Mouse (Mus musculus) macrophage (primary cell): ENCODE results near the gene Csf2rb2. TPM values are rescaled to one million over a fixed set of nuclear protein-coding genes. Genes with fewer than 3 reads are reported as not detected.

Experiments used
- polyA plus RNA-seq: library from polyadenylated mRNA; stranded (reverse); fragments of 250-400 nt; gene quantifications from 3 replicates; pipeline ENCODE4 v1.2.4, GENCODE M21; 2018; ENCODE audit warnings: inconsistent platforms

Csf2rb2 gene
- polyA plus RNA-seq, 1 experiment from 2014 or later, result 225 TPM

Other genes starting within 250 kb of the Csf2rb2 start
- gene Cacng2, start 185.7 kb downstream of the Csf2rb2 start, polyA plus RNA-seq, result not detected in 3 replicates
- 12.6 to 19.9 TPM (median 13.4 TPM) in 3 replicates for gene Ift27, start 131.6 kb downstream of the Csf2rb2 start, polyA plus RNA-seq
- not detected in 3 replicates for gene Pvalb, start 99.3 kb downstream of the Csf2rb2 start, polyA plus RNA-seq
- 91.7 to 151 TPM (median 136 TPM) in 3 replicates for gene Ncf4, start 60.9 kb downstream of the Csf2rb2 start, polyA plus RNA-seq
- 65.3 to 406 TPM (median 143 TPM) in 3 replicates for gene Csf2rb, start 20.0 kb upstream of the Csf2rb2 start, polyA plus RNA-seq
- gene Tex33, start 90.2 kb upstream of the Csf2rb2 start, polyA plus RNA-seq, result not detected in 3 replicates
- gene Tst, start 100.2 kb upstream of the Csf2rb2 start, polyA plus RNA-seq, result 4.4 to 12.5 TPM (median 7.0 TPM) in 3 replicates
- gene Mpst, start 100.7 kb upstream of the Csf2rb2 start, polyA plus RNA-seq, result 16.6 to 43.2 TPM (median 18.6 TPM) in 3 replicates
- 6.9 to 12.1 TPM (median 10.0 TPM) in 3 replicates for gene Kctd17, start 122.8 kb upstream of the Csf2rb2 start, polyA plus RNA-seq
- not detected in 3 replicates for gene Tmprss6, start 162.9 kb upstream of the Csf2rb2 start, polyA plus RNA-seq
- 0.12 to 0.16 TPM in 2 of 3 replicates, not detected in the other for gene Il2rb, start 189.6 kb upstream of the Csf2rb2 start, polyA plus RNA-seq
- gene C1qtnf6, start 225.7 kb upstream of the Csf2rb2 start, polyA plus RNA-seq, result 2.9 to 6.5 TPM (median 3.7 TPM) in 3 replicates
- not detected in 3 replicates for gene Sstr3, start 239.0 kb upstream of the Csf2rb2 start, polyA plus RNA-seq